Mouse (Mus musculus): ENCODE measurements at regions not wholly inside any gene's neighbourhood (a gene's known extent, or its start where the extent isn't known, plus 50 kb on each side); places are given as distances from the start of the nearest gene placed in this dataset.
A peak's percentile ranks its signal among the peaks of the same experiment; 100 is the strongest.

DNA sequence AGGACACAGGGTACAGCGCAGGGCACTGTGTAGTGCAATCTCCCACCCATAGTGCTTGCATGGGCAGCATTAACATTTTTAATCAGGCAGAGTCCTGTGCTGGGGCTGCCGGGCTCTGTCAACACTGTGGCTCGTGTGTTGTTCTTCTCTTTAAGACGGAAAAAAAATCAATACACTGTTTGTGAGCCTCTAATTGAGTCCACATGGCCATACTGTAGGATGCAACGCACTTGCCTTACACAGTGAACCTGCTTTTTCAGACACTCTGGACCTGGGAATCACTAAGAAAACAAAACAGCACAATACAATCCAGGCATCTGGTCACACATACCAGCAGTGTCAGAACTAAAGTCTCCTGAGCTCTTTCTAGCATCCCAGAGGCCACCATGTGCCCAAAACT, 168.4 kb downstream of the 3110018I06Rik start:
- DNase-seq (ENCODE audit: low read depth, low spot score): no peak

DNA sequence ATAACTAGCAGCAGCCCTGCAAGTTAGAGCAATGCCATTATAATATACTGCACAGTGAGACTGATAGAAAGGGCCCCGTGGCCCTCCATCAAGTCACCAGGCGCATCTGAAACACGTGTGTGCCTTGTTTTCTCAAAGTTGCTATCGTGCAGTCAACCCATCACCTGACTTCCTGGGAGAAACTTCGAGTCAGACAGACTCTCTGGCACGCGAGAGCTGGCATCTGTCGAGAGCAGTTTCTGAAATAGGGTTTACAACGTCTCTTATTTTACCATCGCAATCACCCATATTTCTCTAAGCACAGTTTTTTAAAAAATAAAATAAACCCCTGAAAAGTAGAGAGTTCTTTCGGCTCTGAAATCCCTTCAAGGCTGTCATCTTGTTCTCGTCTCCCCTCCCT, 169.8 kb downstream of the 3110018I06Rik start:
- DNase-seq (ENCODE audit: low read depth, low spot score): no peak

DNA sequence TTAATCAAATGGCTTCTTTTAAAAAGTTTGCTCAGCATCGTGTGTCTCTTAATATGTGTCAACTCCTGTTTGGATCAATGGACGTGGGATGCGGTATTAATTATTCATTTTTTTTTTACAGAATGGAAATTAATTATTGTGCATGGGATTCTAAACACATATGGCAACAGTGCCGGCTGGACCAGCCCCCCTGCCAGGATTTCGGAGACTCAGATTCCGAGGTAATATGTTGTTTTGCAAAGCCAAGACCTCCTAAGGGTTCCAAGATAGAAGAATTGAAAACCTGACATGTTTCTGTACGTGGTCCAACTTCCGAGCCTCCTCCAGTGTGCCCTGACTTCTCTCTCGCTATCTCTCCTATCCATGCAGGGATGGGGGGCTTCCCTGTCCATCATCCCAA, 170.4 kb downstream of the 3110018I06Rik start:
- DNase-seq (ENCODE audit: low read depth, low spot score): no peak

DNA sequence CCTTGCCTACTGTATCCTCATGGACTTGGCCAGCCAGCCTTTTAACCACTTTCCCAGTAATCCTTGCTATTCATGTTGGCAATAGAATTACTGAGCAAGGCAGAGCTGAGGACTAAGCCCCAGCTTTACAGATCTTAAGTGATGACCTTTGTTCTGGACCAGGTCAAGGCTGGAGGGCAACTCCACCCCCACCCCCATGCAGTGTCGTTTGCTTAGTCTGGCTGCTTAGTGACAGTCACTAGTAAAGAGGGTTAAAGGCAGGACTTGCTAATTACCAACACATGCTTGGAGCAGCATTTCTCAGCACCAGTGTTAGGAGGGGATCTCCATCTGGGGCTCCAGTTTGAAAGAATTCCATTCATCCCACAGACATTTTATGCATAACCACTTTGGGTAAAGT, 174.2 kb downstream of the 3110018I06Rik start:
- DNase-seq (ENCODE audit: low read depth, low spot score): no peak

DNA sequence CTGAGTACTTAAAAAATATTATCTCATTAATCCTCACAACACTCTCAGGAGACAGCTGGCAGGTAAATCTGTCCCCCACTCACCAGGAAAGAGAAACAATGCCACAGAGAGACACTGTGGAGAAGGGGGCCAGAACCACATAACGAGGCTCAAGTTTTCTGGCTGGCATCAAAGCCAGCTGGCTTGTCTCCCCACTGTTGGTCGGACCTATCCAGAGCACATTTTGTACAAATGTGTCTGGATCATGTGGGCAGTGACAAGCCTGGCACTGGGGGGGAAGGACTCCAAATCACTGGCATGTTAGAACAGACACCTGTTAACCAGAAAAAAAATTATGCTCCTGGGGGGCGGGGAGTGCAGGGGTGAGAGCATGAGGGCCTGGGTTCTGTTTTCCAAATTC, 179.4 kb downstream of the 3110018I06Rik start:
- no peak for DNase-seq (ENCODE audit: low read depth, low spot score)

DNA sequence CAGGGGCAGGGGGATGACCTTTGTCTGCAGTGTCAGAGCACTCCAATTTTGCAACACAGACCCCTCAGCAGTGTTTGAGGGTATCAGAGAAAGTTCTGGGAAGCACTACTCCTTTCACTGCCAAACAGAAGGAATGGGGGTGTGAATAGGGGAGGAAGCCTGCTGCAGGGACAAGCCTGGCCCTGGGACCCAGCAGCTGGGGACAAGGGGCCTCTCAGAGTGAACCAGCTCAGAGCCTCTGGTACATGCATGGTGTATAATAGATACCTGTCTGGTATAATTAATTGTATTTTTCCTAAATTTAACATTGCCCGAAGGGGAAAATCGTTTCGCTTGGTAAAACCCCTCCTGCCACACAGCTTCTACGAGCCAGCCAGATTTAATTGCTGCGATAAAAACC, 180.6 kb downstream of the 3110018I06Rik start:
- no peak for DNase-seq (ENCODE audit: low read depth, low spot score)

DNA sequence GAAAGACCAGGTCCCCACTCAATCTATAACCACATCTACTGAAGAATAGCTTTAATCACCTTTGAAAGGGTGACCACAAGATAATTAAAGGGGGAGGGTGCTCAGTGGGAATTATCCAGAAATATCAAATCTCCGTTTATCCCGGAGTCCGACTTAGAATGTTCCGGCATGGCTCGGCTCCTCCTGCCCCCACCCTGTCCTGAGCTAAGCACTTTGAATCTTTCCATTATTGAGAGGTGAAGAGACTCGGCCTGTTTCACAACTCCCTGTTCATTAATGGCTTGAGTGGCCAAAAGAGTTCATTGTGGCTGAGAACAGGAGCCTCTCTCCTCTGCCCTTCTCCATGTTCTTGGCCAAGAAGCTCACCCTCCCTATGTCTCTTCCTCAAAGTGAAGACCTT, 181.0 kb downstream of the 3110018I06Rik start:
- DNase-seq (ENCODE audit: low read depth, low spot score): no peak

DNA sequence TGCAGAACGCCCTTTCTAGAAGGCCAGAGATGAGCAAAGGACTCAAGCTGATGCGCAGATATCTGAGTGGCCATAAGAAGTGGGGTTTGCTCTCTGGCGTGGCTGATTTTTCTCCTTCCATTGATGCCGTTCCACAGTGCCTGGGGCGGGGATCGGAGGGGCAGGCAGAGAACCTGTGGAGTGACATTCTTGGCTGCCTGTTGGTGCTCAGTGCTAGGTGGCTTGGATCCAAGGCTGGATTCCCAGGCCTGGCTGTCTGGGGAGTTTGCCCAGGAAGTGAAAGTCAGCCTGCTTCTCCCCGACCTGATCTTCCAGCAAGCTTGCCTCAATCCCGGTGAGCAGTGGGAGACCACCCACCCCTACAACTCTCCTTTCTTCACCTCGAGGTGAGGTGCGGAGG, 181.5 kb downstream of the 3110018I06Rik start:
- no peak for DNase-seq (ENCODE audit: low read depth, low spot score)

DNA sequence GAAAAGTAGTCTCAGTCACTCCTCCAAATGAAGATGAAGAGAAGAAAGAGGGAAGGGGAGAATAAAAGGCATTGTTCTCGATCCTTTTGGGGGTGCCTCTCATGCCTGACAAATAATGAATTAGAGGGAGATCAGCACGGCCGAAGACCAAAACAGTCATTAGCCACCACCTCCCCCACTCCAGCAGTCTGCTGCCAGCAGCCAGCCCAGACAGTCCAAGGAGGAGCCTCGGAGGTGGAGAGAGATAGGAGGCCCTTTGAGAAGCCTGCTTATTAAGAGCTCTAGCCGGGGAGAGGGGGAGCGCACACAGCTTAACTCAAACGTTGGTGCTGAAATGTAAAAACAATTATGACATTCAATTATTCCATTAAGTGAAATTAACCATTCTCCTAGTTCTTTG, 188.6 kb downstream of the 3110018I06Rik start:
- DNase-seq (ENCODE audit: low read depth, low spot score): no peak

DNA sequence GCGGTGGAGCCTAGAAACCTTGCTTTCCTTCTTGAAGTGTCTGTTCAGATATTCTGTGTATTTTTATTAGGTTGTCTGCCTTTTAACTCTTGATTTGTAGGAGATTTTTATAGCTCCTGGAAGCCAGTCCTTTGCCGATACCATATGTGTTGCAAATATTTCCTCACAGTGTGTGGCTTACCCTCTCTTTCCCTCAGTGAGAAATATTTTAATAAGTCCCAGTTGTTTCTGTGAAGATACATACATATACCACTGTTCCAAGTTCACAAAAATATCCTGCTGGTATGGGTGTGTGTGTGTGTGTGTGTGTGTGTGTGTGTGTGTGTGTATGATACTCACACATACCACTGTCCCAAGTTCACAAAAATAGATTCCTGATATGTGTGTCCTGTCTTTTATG, 199.0 kb downstream of the 3110018I06Rik start:
- no peak for DNase-seq (ENCODE audit: low read depth, low spot score)

DNA sequence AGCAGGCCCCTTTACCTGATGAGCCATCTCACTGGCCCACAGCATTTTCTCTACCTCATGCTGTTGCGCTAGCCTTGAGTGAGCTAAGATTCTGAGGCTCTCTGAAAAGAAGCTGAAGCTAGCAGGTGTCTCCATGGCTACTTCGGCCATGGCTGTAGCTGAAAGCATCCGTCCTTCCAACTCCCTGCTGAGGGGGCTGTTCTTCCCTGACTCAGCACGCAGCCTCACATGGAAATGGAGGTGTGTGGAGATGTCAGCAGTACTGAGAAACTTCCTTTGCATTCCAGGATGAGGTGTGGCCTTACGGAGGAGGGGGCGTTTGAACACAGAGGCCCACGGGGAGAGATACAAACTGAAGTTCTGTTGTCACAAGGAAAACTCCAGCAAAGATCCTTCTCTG, 201.0 kb downstream of the 3110018I06Rik start:
- DNase-seq (ENCODE audit: low read depth, low spot score): no peak

DNA sequence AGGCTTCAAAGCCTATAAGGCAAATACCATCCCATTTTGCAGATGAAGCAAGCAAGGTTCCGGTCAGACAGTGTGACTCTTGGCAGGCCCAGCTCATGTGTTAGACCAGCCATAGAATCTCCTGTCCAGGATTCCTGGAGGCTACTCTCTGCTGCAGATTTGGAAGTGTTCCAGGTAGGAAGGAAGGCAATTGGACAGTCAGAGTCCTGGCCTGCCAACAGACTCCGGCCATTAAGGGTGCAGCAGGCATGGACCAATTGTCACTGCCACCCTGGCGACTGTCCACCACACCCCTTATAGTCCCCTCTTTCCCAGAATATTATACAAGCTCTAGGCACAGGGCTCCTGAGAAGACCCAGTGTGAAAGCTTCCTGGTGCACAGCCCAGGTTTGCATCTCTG, 201.6 kb downstream of the 3110018I06Rik start:
- no peak for DNase-seq (ENCODE audit: low read depth, low spot score)

DNA sequence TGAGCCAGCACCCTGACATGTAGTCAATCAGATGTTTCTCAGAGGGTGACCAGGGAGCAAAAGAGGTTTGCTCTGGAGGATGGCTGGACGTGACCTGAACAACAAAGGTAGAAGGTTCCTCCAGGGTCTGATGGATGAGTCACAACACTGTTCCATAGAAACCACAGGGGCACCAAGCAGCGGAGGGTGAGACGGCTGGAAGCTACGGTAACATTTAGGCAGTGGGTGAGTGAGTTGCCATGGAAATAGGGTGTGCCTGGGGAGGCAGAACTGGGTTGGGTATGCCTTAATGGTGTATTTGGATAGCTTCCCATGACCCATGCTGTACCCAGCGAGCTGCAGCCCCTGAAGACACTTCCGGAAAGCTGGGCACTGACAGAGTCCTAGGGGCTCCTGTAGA, 205.3 kb downstream of the 3110018I06Rik start:
- DNase-seq (ENCODE audit: low read depth, low spot score): no peak

DNA sequence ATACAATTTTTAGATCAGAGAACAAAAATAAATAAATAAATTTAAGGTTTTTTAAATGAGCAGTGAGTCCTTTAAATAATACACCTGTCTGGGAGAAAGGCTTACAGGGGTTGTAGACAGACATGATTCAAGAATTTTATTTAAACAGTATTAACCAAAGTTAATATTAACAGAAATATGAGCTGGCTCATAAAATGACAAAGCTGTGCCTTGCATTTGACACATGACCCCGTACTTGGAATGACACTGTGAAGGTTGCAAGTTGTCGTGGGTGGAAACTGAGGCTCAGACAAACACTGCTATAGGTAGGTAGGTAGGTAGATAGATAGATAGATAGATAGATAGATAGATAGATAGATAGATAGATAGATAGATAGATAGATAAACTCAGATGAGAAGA, 206.6 kb downstream of the 3110018I06Rik start:
- DNase-seq (ENCODE audit: low read depth, low spot score): no peak

DNA sequence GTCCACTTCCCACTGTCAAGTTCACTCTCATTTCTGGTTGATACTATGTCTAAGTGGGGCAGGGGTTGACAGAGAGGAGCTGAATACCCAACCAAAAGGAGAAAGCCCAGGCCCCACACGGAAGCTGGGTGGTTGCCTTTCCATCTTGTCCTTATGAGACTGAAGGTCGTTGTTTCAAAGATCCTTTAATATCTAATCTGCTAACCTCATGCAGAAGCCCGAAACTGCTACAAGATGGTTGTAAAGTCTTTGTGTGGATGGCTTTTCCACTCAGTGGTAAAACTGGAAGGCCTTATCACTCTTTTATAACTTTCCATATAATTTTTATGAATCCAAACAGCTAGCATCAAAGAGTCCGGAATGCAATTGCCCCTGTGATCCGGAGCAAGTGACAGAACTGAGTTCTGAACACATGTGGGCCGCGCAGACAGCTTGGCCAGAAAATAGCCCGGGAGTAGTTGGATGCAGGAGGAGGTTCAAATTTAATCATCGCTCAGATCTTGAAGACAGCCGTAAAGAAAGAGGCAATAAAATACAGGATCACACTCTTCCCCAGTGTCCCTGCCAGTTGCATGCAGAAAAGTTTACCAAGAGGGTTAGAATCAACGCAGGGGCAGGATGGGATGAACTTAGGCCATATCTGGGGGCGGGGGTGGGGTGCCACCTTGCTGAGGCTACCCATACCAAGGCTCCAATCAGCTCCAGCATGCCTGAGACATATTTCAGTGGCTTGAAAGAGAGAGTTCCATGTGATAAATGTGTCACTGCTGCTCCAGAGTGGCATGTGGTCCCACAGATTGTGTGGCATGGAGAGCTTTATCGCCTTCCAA, 207.2 kb downstream of the 3110018I06Rik start:
- DNase-seq (ENCODE audit: low read depth, low spot score): no peak

DNA sequence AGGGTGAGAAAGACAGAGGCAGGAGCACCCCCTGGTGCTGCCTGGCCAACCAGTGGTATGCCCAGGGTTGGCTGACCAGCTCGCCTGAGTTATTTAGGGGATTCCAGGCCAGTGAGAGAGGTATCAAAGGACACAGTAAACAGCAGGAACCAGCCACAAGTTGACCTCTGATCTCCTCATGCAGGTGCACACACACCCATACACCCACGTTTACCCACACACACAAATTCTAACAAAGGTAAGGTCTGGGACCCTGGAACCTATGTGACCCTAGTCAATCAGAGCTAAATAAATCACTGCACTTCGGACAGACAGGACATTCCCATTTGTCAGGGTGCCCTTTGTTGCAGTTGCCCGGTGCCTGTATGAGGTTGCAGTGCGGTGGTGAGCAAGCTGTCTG, 211.9 kb downstream of the 3110018I06Rik start:
- no peak for DNase-seq (ENCODE audit: low read depth, low spot score)

DNA sequence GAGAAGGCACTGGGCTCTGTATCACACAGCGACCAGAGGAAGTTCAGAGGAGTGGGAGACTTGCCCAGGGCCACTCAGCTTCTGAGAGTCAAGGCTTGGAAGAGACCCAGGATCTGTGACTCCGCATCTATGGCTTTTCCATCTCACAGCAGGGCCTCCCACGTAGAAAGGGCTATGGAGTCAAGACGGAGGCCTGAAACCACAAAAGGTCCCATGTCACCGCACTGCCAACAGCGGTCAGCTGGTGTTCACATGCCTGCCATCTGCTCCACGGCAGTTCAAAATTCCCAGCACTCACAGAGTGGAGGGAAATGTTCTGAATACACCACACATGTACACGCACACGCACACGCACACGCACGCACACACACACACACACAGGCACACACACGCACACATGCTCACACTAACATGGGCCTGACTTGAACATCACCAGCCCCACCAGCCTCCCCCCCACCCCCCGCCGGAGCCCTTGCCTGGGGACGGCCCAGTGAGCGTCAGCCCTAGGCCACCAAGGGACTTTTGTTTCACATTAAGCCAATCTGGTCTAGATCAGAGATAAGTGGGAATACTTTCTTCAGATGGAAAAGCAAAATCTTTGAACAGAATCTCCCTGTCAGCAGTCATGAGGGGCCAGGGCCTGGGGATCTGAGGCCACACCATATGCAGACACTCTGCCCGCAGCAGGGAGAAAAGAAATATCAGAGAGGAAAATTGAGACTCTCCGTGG, 212.6 kb downstream of the 3110018I06Rik start:
- DNase-seq (ENCODE audit: low read depth, low spot score): peak; percentile 35

DNA sequence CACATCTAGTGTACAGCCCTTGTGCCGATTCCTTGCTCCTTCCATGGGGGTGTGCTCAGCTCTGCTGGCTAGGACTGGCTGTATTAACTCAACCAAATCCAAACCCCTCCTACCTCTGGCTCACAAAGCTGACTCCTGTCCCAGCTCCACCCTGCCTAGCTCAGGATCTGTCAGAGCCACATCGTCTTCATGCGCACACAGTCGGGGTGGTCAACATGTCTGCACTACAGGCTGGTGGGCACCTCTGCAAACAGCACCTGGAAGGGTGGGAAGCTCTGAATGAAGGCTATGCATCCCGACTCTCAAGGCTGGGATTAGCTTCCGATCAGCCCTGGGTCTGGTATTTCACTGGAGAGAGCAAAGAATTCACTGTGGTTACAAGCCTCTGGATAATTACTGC, 220.4 kb downstream of the 3110018I06Rik start:
- DNase-seq (ENCODE audit: low read depth, low spot score): no peak

DNA sequence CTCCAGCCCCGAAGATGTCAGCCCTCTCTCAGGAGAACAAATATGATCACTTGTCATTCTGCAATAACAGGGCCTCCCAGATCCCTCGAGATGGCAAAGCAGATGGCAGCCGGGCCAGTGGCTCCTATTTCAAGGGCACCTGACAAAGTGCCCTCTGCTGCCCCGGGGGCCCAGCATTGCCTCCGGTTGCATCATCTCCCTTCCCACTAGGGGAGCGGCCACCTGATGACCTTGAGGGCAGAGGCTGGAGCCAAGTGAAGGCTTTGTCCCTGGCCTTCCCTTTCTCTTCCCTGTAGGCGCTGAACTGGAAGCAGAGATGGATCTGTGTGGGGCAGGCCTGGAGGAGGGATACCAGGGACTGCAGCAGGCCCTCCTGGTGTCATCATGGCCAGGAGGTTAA, 222.6 kb downstream of the 3110018I06Rik start:
- DNase-seq (ENCODE audit: low read depth, low spot score): peak; percentile 15

DNA sequence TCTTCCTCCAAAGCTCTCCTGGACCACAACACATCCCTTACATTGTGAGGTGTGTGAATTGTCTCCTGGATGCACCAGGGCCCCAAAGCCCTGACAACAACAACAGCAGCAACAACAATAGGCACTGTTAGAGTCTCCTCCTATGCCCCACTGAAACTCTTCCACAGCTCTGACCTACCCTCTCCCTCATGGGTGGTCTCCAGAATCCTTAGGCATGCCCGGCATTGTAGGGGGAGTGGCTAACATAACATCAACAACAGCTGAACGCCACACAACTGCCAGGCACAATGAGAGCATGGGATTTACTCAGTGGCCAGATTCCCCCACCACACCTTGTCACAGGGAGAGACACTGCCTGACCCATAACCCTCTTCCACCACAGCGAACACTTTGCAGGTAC, 223.2 kb downstream of the 3110018I06Rik start:
- DNase-seq (ENCODE audit: low read depth, low spot score): no peak

DNA sequence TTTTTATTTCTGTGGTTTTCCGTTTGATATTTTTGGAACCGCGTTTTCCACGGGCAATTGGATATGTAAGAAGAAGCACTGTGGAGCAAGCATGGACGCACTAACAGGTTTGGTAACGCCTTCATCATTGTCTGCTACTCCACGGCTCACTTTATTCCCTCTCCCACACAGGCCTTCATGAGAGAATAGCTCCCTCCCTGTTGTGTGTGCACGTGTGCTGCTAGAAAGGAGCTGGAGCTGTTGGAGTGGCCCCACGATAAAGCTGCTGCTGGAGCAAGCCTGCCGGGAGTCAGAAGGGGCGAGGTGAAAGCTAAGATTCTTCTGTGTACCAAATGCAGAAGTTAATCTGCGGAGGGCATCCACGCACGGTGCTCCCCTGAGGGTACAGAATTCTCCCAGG, 224.8 kb downstream of the 3110018I06Rik start:
- DNase-seq (ENCODE audit: low read depth, low spot score): no peak

DNA sequence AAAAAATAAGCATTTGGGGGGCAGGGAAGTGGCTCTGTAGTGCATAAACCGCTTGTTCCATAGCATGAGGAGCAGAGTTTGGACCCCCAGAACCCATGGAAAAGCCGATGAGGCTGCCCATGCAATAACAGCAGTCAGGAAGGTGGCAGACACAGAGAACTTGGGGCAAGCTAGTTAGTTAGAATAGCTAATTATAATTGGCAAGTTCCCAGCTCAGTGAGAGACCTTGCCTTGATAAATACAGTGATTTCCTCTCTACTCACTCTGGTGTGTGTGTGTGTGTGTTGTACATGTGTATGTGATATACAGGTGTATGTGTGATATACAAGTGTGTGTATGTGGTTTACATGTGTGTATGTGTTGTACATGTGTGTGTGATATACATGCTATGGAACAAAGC, 226.4 kb downstream of the 3110018I06Rik start:
- DNase-seq (ENCODE audit: low read depth, low spot score): no peak

DNA sequence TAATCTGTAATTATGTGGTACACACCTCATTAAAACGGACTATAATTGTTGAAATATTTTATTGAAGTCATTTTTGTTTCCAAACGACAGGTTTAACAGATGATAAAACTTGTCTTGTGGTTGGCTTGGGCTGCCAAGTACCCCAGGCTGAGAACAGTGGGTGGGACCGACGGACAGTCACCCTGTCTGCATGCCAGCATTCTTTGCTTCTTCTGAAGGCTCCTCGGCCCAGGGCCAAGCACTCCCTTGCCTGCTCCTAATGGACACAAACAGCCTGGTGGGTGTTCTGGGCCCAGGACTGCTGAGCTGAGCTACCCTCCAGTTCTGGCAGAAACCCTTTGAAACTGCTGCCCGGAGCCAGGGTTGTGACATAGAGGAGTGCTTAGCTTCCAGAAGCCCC, 227.4 kb downstream of the 3110018I06Rik start:
- peak; percentile 72 for DNase-seq (ENCODE audit: low read depth, low spot score)

All from 3T3-L1 (cell line).